Mouse (Mus musculus) left cerebral cortex, postnatal 10 days (tissue): ENCODE results near the gene Eaf1. TPM values are rescaled to one million over a fixed set of nuclear protein-coding genes. Genes with fewer than 3 reads are reported as not detected.

Experiments used
- DNase-seq, 2 experiments: peaks; one replicate each; pipeline ENCODE4 v3.0.0; 2021 to 2022; ENCODE audit warnings: low spot score in 2 of 2, mixed read lengths in 1 of 2; ENCODE audit errors: extremely low spot score in 1 of 2
- intact Hi-C: fragments of 180-260 bp; cut with DNase I; formaldehyde crosslinking; loops from one replicate; pipeline ENCODE4 v1.15.1; 2025
- total RNA-seq, 2 experiments: library from RNA; stranded (reverse); gene quantifications; 2 replicates each; pipeline ENCODE4 v1.2.3; 2021

Eaf1 gene
- total RNA-seq, 2 experiments from 2014 or later = 13.1 to 14.2 TPM

- DNase-seq = no peak
- intact Hi-C loops = no loop called here
Observed at GRCm38 (mm10) chr14:31559216-31559615, 65.0 kb downstream of the Eaf1 start.

Other genes with a start within 250 kb of the Eaf1 start
- gene Phf7, start 243.1 kb upstream of the Eaf1 start, total RNA-seq = 1 to 10 TPM; 5.0 to 5.3 TPM
- gene Bap1, start 242.9 kb upstream of the Eaf1 start, total RNA-seq = 100 to 1,000 TPM; 125 to 130 TPM
- gene Dnah1, start 170.5 kb upstream of the Eaf1 start, total RNA-seq = 1 to 10 TPM; 1.4 to 2.1 TPM
- gene Capn7, start 157.8 kb upstream of the Eaf1 start, total RNA-seq = 10 to 100 TPM; 38.9 to 39.3 TPM
- 10 to 100 TPM; 76.4 to 80.0 TPM for gene Sh3bp5, start 58.3 kb upstream of the Eaf1 start, total RNA-seq
- 10 to 100 TPM; 26.5 to 27.3 TPM for gene Mettl6, start 641 bp downstream of the Eaf1 start, total RNA-seq
- gene Colq, start 96.9 kb downstream of the Eaf1 start, total RNA-seq = 1 to 10 TPM; 2.0 to 3.3 TPM
- gene Gm49387, start 146.5 kb downstream of the Eaf1 start, total RNA-seq = under 1 TPM in 1 of 2 experiments, not detected in 1; 0.79 TPM
- gene Btd, start 146.6 kb downstream of the Eaf1 start, total RNA-seq = 1 to 10 TPM; 7.4 to 9.9 TPM
- 1 to 10 TPM; 6.4 to 7.8 TPM for gene Hacl1, start 146.9 kb downstream of the Eaf1 start, total RNA-seq